Mouse (Mus musculus) lung, postnatal 14 days (tissue): ENCODE measurements around the gene Hcar2.

Source experiments
- DNase-seq: peaks from one replicate; pipeline ENCODE4 v3.0.0; 2021

The Hcar2 gene

GRCm38 (mm10) chr5:123858798-123859197 lies 6.5 kb downstream of the Hcar2 start:
- no peak for DNase-seq

- no peak for DNase-seq
These were observed 10.8 kb downstream of the Hcar2 start for GRCm38 (mm10) chr5:123854511-123854910.

GRCm38 (mm10) chr5:123853877-123854504 lies 11.3 kb downstream of the Hcar2 start:
- DNase-seq, result no peak

GRCm38 (mm10) chr5:123851398-123851797 lies 13.9 kb downstream of the Hcar2 start:
- no peak for DNase-seq

- no peak for DNase-seq
These were observed 21.0 kb downstream of the Hcar2 start for GRCm38 (mm10) chr5:123844316-123844715.

- DNase-seq, result no peak
These were observed 21.5 kb downstream of the Hcar2 start for GRCm38 (mm10) chr5:123843816-123844215.

GRCm38 (mm10) chr5:123842935-123843282 lies 22.4 kb downstream of the Hcar2 start:
- DNase-seq, result no peak

GRCm38 (mm10) chr5:123842221-123842934 lies 22.9 kb downstream of the Hcar2 start:
- no peak for DNase-seq

- no peak for DNase-seq
These were observed 27.9 kb downstream of the Hcar2 start for GRCm38 (mm10) chr5:123837371-123837770.

- no peak for DNase-seq
These were observed 30.5 kb downstream of the Hcar2 start for GRCm38 (mm10) chr5:123834836-123835235.

GRCm38 (mm10) chr5:123832309-123832708 lies 33.0 kb downstream of the Hcar2 start:
- no peak for DNase-seq

GRCm38 (mm10) chr5:123827659-123828091 lies 37.6 kb downstream of the Hcar2 start:
- peak; percentile 39 for DNase-seq

- DNase-seq, result no peak
These were observed 42.6 kb downstream of the Hcar2 start for GRCm38 (mm10) chr5:123822706-123823105.

- DNase-seq, result no peak
These were observed 44.1 kb downstream of the Hcar2 start for GRCm38 (mm10) chr5:123821264-123821571.

- no peak for DNase-seq
These were observed 44.6 kb downstream of the Hcar2 start for GRCm38 (mm10) chr5:123820501-123821263.

- no peak for DNase-seq
These were observed 46.2 kb downstream of the Hcar2 start for GRCm38 (mm10) chr5:123818941-123819577.

- DNase-seq, result no peak
These were observed 48.4 kb downstream of the Hcar2 start for GRCm38 (mm10) chr5:123816891-123817290.
